Mouse (Mus musculus) hindbrain, embryonic 11.5 days (tissue): ENCODE results near the gene Clec4n. TPM values are rescaled to one million over a fixed set of nuclear protein-coding genes. Genes with fewer than 3 reads are reported as not detected.
"Not testable (repeated sequence)": the region's sequence is repeated elsewhere in the genome, so short reads cannot be mapped to it uniquely, and the experiment has no call there.

Experiments
- ATAC-seq: fragments of 200-750 bp; cut with Nextera tagmentation; 2 replicates; pipeline ENCODE4 v1.8.0; 2017; ENCODE audit warnings: mild to moderate bottlenecking, moderate TSS enrichment, moderate library complexity; ENCODE audit not compliant: low FRiP score
- DNase-seq: peaks from one replicate; pipeline ENCODE4 v3.0.0-alpha.2; 2015; ENCODE audit warnings: low spot score
- H3K27ac ChIP-seq: fragments of 300-500 bp; sonication (generic); 2 replicates; pipeline ENCODE4 v1.5.1; 2014; ENCODE audit warnings: mild to moderate bottlenecking, low read depth, low read length
- H3K27me3 ChIP-seq: fragments of 300-500 bp; sonication (generic); 2 replicates; pipeline ENCODE4 v1.6.1; 2014; ENCODE audit warnings: mild to moderate bottlenecking, low read length, moderate library complexity, mixed read lengths; ENCODE audit not compliant: control insufficient read depth, insufficient read depth
- H3K36me3 ChIP-seq: fragments of 300-500 bp; sonication (generic); 2 replicates; pipeline ENCODE4 v1.6.1; 2014; ENCODE audit warnings: mild to moderate bottlenecking, low read length, moderate library complexity, mixed read lengths; ENCODE audit not compliant: control insufficient read depth, insufficient read depth
- H3K4me1 ChIP-seq: fragments of 300-500 bp; sonication (generic); replicated peaks from 2 replicates; pipeline ENCODE4 v1.6.1; 2014; ENCODE audit warnings: low read length, mixed read lengths; ENCODE audit not compliant: control insufficient read depth, insufficient read depth
- H3K4me2 ChIP-seq: fragments of 300-500 bp; sonication (generic); replicated peaks from 2 replicates; pipeline ENCODE4 v1.6.1; 2014; ENCODE audit warnings: mild to moderate bottlenecking, low read depth, low read length
- H3K4me3 ChIP-seq: fragments of 300-500 bp; sonication (generic); 2 replicates; pipeline ENCODE4 v1.5.1; 2014; ENCODE audit warnings: low read depth, low read length
- H3K9ac ChIP-seq: fragments of 300-500 bp; sonication (generic); 2 replicates; pipeline ENCODE4 v1.6.1; 2014; ENCODE audit warnings: low read depth, low read length
- H3K9me3 ChIP-seq: fragments of 300-500 bp; sonication (generic); 2 replicates; pipeline ENCODE4 v1.6.1; 2016; ENCODE audit warnings: low read length; ENCODE audit not compliant: control insufficient read depth
- WGBS: fragments of 180-500 bp; shearing (Covaris S2); extraction: QIAGEN DNeasy Blood & Tissue Kit; methylation state at CpG from one replicate; pipeline ENCODE4 v1.1.7; 2014; 5-methylcytosine and 5-hydroxymethylcytosine counted together
- polyA plus RNA-seq: library from polyadenylated mRNA; unstranded; fragments of >200 nt; fragmentation: Nextera tagmentation; extraction: Ambion mirVana; gene quantifications from 2 replicates; pipeline ENCODE4 v1.2.1, GENCODE M21; 2014

The Clec4n gene
- polyA plus RNA-seq, 1 experiment from 2014 or later, result 0.20 TPM

GRCm38 (mm10) chr6:123279443-123279842, 49.8 kb downstream of the Clec4n start:
- H3K9ac ChIP-seq, result no peak overlapping the region
- H3K4me2 ChIP-seq, result no peak overlapping the region
- H3K9me3 ChIP-seq, result no peaks in the 10 kb centered on the region
- no peak for ATAC-seq
- H3K27me3 ChIP-seq, result no peaks in the 10 kb centered on the region
- 92% methylated on average over 2 of the region's 2 CpGs for WGBS
- H3K4me1 ChIP-seq, result no peaks in the 10 kb centered on the region
- H3K27ac ChIP-seq, result no peak overlapping the region
- H3K36me3 ChIP-seq, result no peaks in the 10 kb centered on the region
- no peak for DNase-seq
- H3K4me3 ChIP-seq, result no peak overlapping the region

- no peaks in the 10 kb centered on the region for H3K27me3 ChIP-seq
- no peak for DNase-seq
- H3K4me2 ChIP-seq, result no peak overlapping the region
- H3K27ac ChIP-seq, result no peak overlapping the region
- H3K4me1 ChIP-seq, result no peaks in the 10 kb centered on the region
- no peak overlapping the region for H3K4me3 ChIP-seq
- no peak overlapping the region for H3K9ac ChIP-seq
- H3K36me3 ChIP-seq, result no peaks in the 10 kb centered on the region
- no peak for ATAC-seq
- WGBS, result 96% methylated on average over 2 of the region's 2 CpGs
- no peaks in the 10 kb centered on the region for H3K9me3 ChIP-seq
Measured at GRCm38 (mm10) chr6:123286311-123286710, 56.7 kb downstream of the Clec4n start.

- Histone ChIP-seq H3K36me3 (no peaks in the 10 kb centered on the region), H3K9me3 (no peaks in the 10 kb centered on the region), H3K4me1 (no peaks in the 10 kb centered on the region), H3K9ac (no peak overlapping the region), H3K4me2 (no peak overlapping the region), H3K27me3 (no peaks in the 10 kb centered on the region), H3K4me3 (no peak overlapping the region), H3K27ac (no peak overlapping the region)
- WGBS, result 82% methylated on average over 10 of the region's 10 CpGs
- DNase-seq (no peak), ATAC-seq (no peak)
Measured at GRCm38 (mm10) chr6:123288931-123289330, 59.3 kb downstream of the Clec4n start.

GRCm38 (mm10) chr6:123289753-123290152, 60.1 kb downstream of the Clec4n start, which contains the start of gene Clec4e:
Gene Clec4e (minus strand): TSS chr6:123289870.
- H3K4me3 ChIP-seq, result no peak within 1 kb of the TSS
- H3K36me3 ChIP-seq, result no peaks in the 10 kb centered on the region
- 82% methylated on average over 4 of the region's 4 CpGs for WGBS
- H3K9me3 ChIP-seq, result no peaks in the 10 kb centered on the region
- DNase-seq (no peak), ATAC-seq (no peak)
- no peaks in the 10 kb centered on the region for H3K4me1 ChIP-seq
- H3K27ac ChIP-seq, result no peak within 1 kb of the TSS
- H3K9ac ChIP-seq, result no peak within 1 kb of the TSS
- H3K27me3 ChIP-seq, result no peaks in the 10 kb centered on the region
- H3K4me2 ChIP-seq, result no peak within 1 kb of the TSS

GRCm38 (mm10) chr6:123292751-123293400, 63.2 kb downstream of the Clec4n start:
- H3K4me3 ChIP-seq, result no peak overlapping the region
- DNase-seq (no peak), ATAC-seq (no peak)
- H3K9ac ChIP-seq, result no peak overlapping the region
- no peaks in the 10 kb centered on the region for H3K36me3 ChIP-seq
- no peaks in the 10 kb centered on the region for H3K4me1 ChIP-seq
- H3K27me3 ChIP-seq, result no peaks in the 10 kb centered on the region
- H3K4me2 ChIP-seq, result no peak overlapping the region
- no peaks in the 10 kb centered on the region for H3K9me3 ChIP-seq
- 100% methylated on average over 1 of the region's 1 CpGs for WGBS
- no peak overlapping the region for H3K27ac ChIP-seq

- H3K4me2 ChIP-seq, H3K9ac ChIP-seq: not testable (repeated sequence)
- 91% methylated on average over 11 of the region's 11 CpGs for WGBS
Measured at GRCm38 (mm10) chr6:123293509-123293908, 63.9 kb downstream of the Clec4n start.

More at GRCm38 (mm10) chr6:123293509-123293908, 63.9 kb downstream of the Clec4n start:
- not testable (repeated sequence) for H3K36me3 ChIP-seq, H3K27ac ChIP-seq, H3K4me3 ChIP-seq, H3K27me3 ChIP-seq, H3K4me1 ChIP-seq, DNase-seq, ATAC-seq, H3K9me3 ChIP-seq

Other genes starting within 250 kb of the Clec4n start
- not detected in 2 replicates for gene Clec4a4, start 239.5 kb upstream of the Clec4n start, polyA plus RNA-seq
- gene Clec4b1, start 179.9 kb upstream of the Clec4n start, polyA plus RNA-seq, result not detected in 2 replicates
- gene Clec4a2, start 123.4 kb upstream of the Clec4n start, polyA plus RNA-seq, result 0.74 and 1.5 TPM in 2 replicates
- gene Clec4b2, start 57.0 kb upstream of the Clec4n start, polyA plus RNA-seq, result not detected in 2 replicates
- not detected in 2 replicates for gene Clec4d, start 32.3 kb downstream of the Clec4n start, polyA plus RNA-seq
- gene Clec4e, start 60.0 kb downstream of the Clec4n start, polyA plus RNA-seq, result not detected in 2 replicates
- gene Vmn2r19, start 78.5 kb downstream of the Clec4n start, polyA plus RNA-seq, result not detected in 2 replicates
- gene Vmn2r20, start 188.3 kb downstream of the Clec4n start, polyA plus RNA-seq, result not detected in 2 replicates